Mouse (Mus musculus) myocyte (in vitro differentiated cells): Measurements from ENCODE around the gene Bicd2.

Source experiments
- CEBPB ChIP-seq: IDR thresholded peaks from 2 replicates; pipeline ENCODE4 v1.6.1; 2011; ENCODE audit warnings: mild to moderate bottlenecking, moderate library complexity; ENCODE audit not compliant: poor library complexity, insufficient read depth, severe bottlenecking
- E2F4 ChIP-seq: IDR thresholded peaks from one replicate; pipeline ENCODE4 v1.6.1; 2011; ENCODE audit warnings: mild to moderate bottlenecking, control low read depth, moderate library complexity; ENCODE audit not compliant: insufficient read depth
- MAX ChIP-seq: IDR thresholded peaks from one replicate; pipeline ENCODE4 v1.6.1; 2011; ENCODE audit warnings: low read depth, mild to moderate bottlenecking, control low read depth
- MYOD1 ChIP-seq, 3 experiments: IDR thresholded peaks; one replicate each; pipeline ENCODE4 v1.6.1; 2011; ENCODE audit warnings: control low read depth in 2 of 3, low read depth in 2 of 3, mild to moderate bottlenecking in 2 of 3, moderate library complexity in 1 of 3; ENCODE audit not compliant: insufficient read length in 2 of 3, control insufficient read depth in 1 of 3
- POLR2A ChIP-seq: IDR thresholded peaks from one replicate; pipeline ENCODE4 v1.6.1; 2011; ENCODE audit warnings: low read depth, mild to moderate bottlenecking, control low read depth, moderate library complexity; ENCODE audit not compliant: insufficient read length
- POLR2AphosphoS2 ChIP-seq: IDR thresholded peaks from one replicate; pipeline ENCODE4 v1.6.1; 2011; ENCODE audit warnings: low read depth, control low read depth; ENCODE audit not compliant: insufficient read length
- REST ChIP-seq: IDR thresholded peaks from one replicate; pipeline ENCODE4 v1.6.1; 2011; ENCODE audit warnings: mild to moderate bottlenecking, control low read depth, moderate library complexity; ENCODE audit not compliant: insufficient read depth, insufficient read length
- TCF12 ChIP-seq: IDR thresholded peaks from one replicate; pipeline ENCODE4 v1.6.1; 2011; ENCODE audit warnings: mild to moderate bottlenecking, control low read depth; ENCODE audit not compliant: poor library complexity, insufficient read depth, severe bottlenecking
- USF1 ChIP-seq: IDR thresholded peaks from one replicate; pipeline ENCODE4 v1.6.1; 2011; ENCODE audit warnings: low read depth, mild to moderate bottlenecking, control low read depth, moderate library complexity

GRCm38 (mm10) chr13:49394886-49395447 is 53.6 kb downstream of the Bicd2 start:
- TF ChIP-seq E2F4 (no peak), POLR2A (no peak), REST (no peak), MAX (no peak), USF1 (no peak), CEBPB (no peak), TCF12 (no peak), MYOD1 (IDR thresholded peaks at IDR 0.05; ENCODE audit: control insufficient read depth in 1 of 3, insufficient read length in 2 of 3, low read depth in 2 of 3) (no peak), POLR2AphosphoS2 (no peak)
